Mouse (Mus musculus) testis, postnatal 10 days (tissue): ENCODE measurements at regions not wholly inside any gene's neighbourhood (a gene's known extent, or its start where the extent isn't known, plus 50 kb on each side); places are given as distances from the start of the nearest gene placed in this dataset.

Experiments
- DNase-seq: peaks from one replicate; pipeline ENCODE4 v3.0.0; 2021; ENCODE audit warnings: low spot score

GRCm38 (mm10) chr3:54443791-54444190 lies 82.9 kb downstream of the Postn start:
- DNase-seq: no peak

- DNase-seq: no peak
These were observed 86.0 kb downstream of the Postn start for GRCm38 (mm10) chr3:54446889-54447288.

- no peak for DNase-seq
These were observed 96.5 kb downstream of the Postn start for GRCm38 (mm10) chr3:54457416-54457815.

GRCm38 (mm10) chr3:54461366-54461765 lies 100.5 kb downstream of the Postn start:
- no peak for DNase-seq

GRCm38 (mm10) chr3:54466097-54466496 lies 105.2 kb downstream of the Postn start:
- DNase-seq: no peak

GRCm38 (mm10) chr3:54474209-54474608 lies 113.3 kb downstream of the Postn start:
- DNase-seq: no peak

GRCm38 (mm10) chr3:54475879-54476278 lies 115.0 kb downstream of the Postn start:
- no peak for DNase-seq

- no peak for DNase-seq
These were observed 117.1 kb downstream of the Postn start for GRCm38 (mm10) chr3:54477986-54478385.

- no peak for DNase-seq
These were observed 119.3 kb downstream of the Postn start for GRCm38 (mm10) chr3:54480251-54480650.

GRCm38 (mm10) chr3:54487346-54487745 lies 126.4 kb downstream of the Postn start:
- no peak for DNase-seq

- DNase-seq: no peak
These were observed 126.9 kb downstream of the Postn start for GRCm38 (mm10) chr3:54487844-54488243.

- DNase-seq: no peak
These were observed 129.5 kb downstream of the Postn start for GRCm38 (mm10) chr3:54490249-54490900.

GRCm38 (mm10) chr3:54493567-54493966 lies 132.7 kb downstream of the Postn start:
- DNase-seq: no peak

GRCm38 (mm10) chr3:54504997-54505396 lies 144.1 kb downstream of the Postn start:
- no peak for DNase-seq

- no peak for DNase-seq
These were observed 146.7 kb downstream of the Postn start for GRCm38 (mm10) chr3:54507575-54507974.

- DNase-seq: no peak
These were observed 148.0 kb downstream of the Postn start for GRCm38 (mm10) chr3:54508906-54509305.

- no peak for DNase-seq
These were observed 156.3 kb downstream of the Postn start for GRCm38 (mm10) chr3:54517251-54517650.

GRCm38 (mm10) chr3:54522716-54523115 lies 161.8 kb downstream of the Postn start:
- DNase-seq: no peak

GRCm38 (mm10) chr3:54526618-54527017 lies 165.7 kb downstream of the Postn start:
- DNase-seq: no peak

- DNase-seq: no peak
These were observed 164.3 kb upstream of the Supt20 start for GRCm38 (mm10) chr3:54528292-54528691.

GRCm38 (mm10) chr3:54530251-54530650 lies 162.4 kb upstream of the Supt20 start:
- no peak for DNase-seq

GRCm38 (mm10) chr3:54535361-54535760 lies 157.2 kb upstream of the Supt20 start:
- DNase-seq: no peak

GRCm38 (mm10) chr3:54538055-54538454 lies 154.6 kb upstream of the Supt20 start:
- DNase-seq: no peak

- DNase-seq: no peak
These were observed 152.0 kb upstream of the Supt20 start for GRCm38 (mm10) chr3:54540540-54541080.
